Mouse (Mus musculus) liver, embryonic 14.5 days (tissue): ENCODE data around the gene Prlr. TPM values are rescaled to one million over a fixed set of nuclear protein-coding genes. Genes with fewer than 3 reads are reported as not detected.
A peak's percentile ranks its signal among the peaks of the same experiment; 100 is the strongest.

Source experiments
- ATAC-seq: fragments of 200-750 bp; cut with Nextera tagmentation; 2 replicates; pipeline ENCODE4 v1.8.0; 2017; ENCODE audit warnings: moderate number of reproducible peaks, mild to moderate bottlenecking, moderate library complexity; ENCODE audit not compliant: insufficient read depth
- DNase-seq, 3 experiments: peaks; one replicate each; pipeline ENCODE4 v3.0.0-alpha.2; 2012 to 2013; ENCODE audit warnings: low read depth in 3 of 3, low spot score in 3 of 3
- H3K27ac ChIP-seq: fragments of 300-500 bp; sonication (generic); 2 replicates; pipeline ENCODE4 v1.5.1; 2014; ENCODE audit warnings: moderate library complexity, mild to moderate bottlenecking, control low read depth, inconsistent platforms
- H3K27me3 ChIP-seq: fragments of 300-500 bp; sonication (generic); 2 replicates; pipeline ENCODE4 v1.6.1; 2014; ENCODE audit warnings: mild to moderate bottlenecking, low read length, moderate library complexity; ENCODE audit not compliant: control insufficient read depth, insufficient read depth
- H3K36me3 ChIP-seq: fragments of 300-500 bp; sonication (generic); replicated peaks from 2 replicates; pipeline ENCODE4 v1.6.1; 2014; ENCODE audit warnings: low read depth; ENCODE audit not compliant: control insufficient read depth, insufficient read depth
- H3K4me1 ChIP-seq, 2 experiments: fragments of 200-500 bp in 1 of 2; fragments of 300-500 bp in 1 of 2; sonication (generic) in 1 of 2; replicated peaks; 2 replicates each; pipeline ENCODE4 v1.6.1; 2012 to 2014; ENCODE audit warnings: antibody characterized with exemption in 1 of 2, inconsistent platforms in 1 of 2, low read length in 1 of 2; ENCODE audit not compliant: control insufficient read depth in 2 of 2, insufficient read depth in 2 of 2
- H3K4me2 ChIP-seq: fragments of 300-500 bp; sonication (generic); 2 replicates; pipeline ENCODE4 v1.6.1; 2014; ENCODE audit warnings: low read depth, mild to moderate bottlenecking, control low read depth, moderate library complexity
- H3K4me3 ChIP-seq, 2 experiments: fragments of 200-500 bp in 1 of 2; fragments of 300-500 bp in 1 of 2; sonication (generic) in 1 of 2; 2 replicates each; pipeline ENCODE4 v1.5.1; 2012 to 2014; ENCODE audit warnings: low read depth in 2 of 2, low read length in 2 of 2, mild to moderate bottlenecking in 2 of 2, control low read depth in 1 of 2, inconsistent platforms in 1 of 2, moderate library complexity in 1 of 2; ENCODE audit not compliant: insufficient read depth in 1 of 2
- H3K9ac ChIP-seq: fragments of 300-500 bp; sonication (generic); replicated peaks from 2 replicates; pipeline ENCODE4 v1.6.1; 2014; ENCODE audit warnings: mild to moderate bottlenecking, control low read depth, moderate library complexity
- H3K9me3 ChIP-seq: fragments of 300-500 bp; sonication (generic); 2 replicates; pipeline ENCODE4 v1.6.1; 2016; ENCODE audit warnings: low read length, mixed read lengths; ENCODE audit not compliant: control insufficient read depth
- CTCF ChIP-seq: IDR thresholded peaks from 2 replicates; pipeline ENCODE4 v1.5.1; 2016; ENCODE audit warnings: antibody characterized with exemption, low read depth, control low read depth
- EP300 ChIP-seq: IDR thresholded peaks from 2 replicates; pipeline ENCODE4 v1.6.1; 2016; ENCODE audit warnings: antibody characterized with exemption, low read depth
- WGBS: fragments of 180-500 bp; shearing (Covaris S2); extraction: QIAGEN DNeasy Blood & Tissue Kit; methylation state at CpG from one replicate; pipeline ENCODE4 v1.1.7; 2014; ENCODE audit not compliant: insufficient replicate concordance; 5-methylcytosine and 5-hydroxymethylcytosine counted together
- polyA plus RNA-seq, 2 experiments: library from polyadenylated mRNA; depleted of rRNA in 1 of 2; stranded (reverse) in 1 of 2; unstranded in 1 of 2; fragments of >200 nt; fragmentation: Nextera tagmentation in 1 of 2; extraction: Ambion mirVana in 1 of 2; gene quantifications; 2 replicates each; pipeline versions ENCODE4 v1.2.1 to v1.2.3; 2012 to 2014

Prlr gene
- polyA plus RNA-seq, 2 experiments, result under 0.01 to 0.04 TPM

GRCm38 (mm10) chr15:10160663-10161062, 16.4 kb upstream of the Prlr start:
- no peak for ATAC-seq
- Histone ChIP-seq H3K9me3 (no peaks in the 10 kb centered on the region), H3K4me2 (no peak overlapping the region), H3K4me1 (no peaks in the 10 kb centered on the region), H3K4me3 (no peak overlapping the region), H3K27me3 (no peaks in the 10 kb centered on the region), H3K9ac (no peak overlapping the region), H3K36me3 (no peaks in the 10 kb centered on the region), H3K27ac (no peak overlapping the region)
- 66% methylated on average over 2 of the region's 2 CpGs for WGBS
- TF ChIP-seq EP300 (no peak), CTCF (no peak)
- DNase-seq, result no peak

GRCm38 (mm10) chr15:10175078-10175477, 2.0 kb upstream of the Prlr start:
- H3K27ac ChIP-seq, result no peak overlapping the region
- ATAC-seq (no peak), DNase-seq (no peak)
- H3K4me1 ChIP-seq, result no peaks in the 10 kb centered on the region
- H3K4me3 ChIP-seq, result no peak overlapping the region
- no peak overlapping the region for H3K4me2 ChIP-seq
- WGBS, result 71% methylated on average over 6 of the region's 6 CpGs
- H3K36me3 ChIP-seq, result no peaks in the 10 kb centered on the region
- H3K9me3 ChIP-seq, result no peaks in the 10 kb centered on the region
- H3K27me3 ChIP-seq, result no peaks in the 10 kb centered on the region
- H3K9ac ChIP-seq, result no peak overlapping the region
- TF ChIP-seq EP300, result no peak
- TF ChIP-seq CTCF, result no peak

- Histone ChIP-seq H3K4me3 (no peak overlapping the region), H3K27ac (no peak overlapping the region), H3K4me1 (no peaks in the 10 kb centered on the region), H3K9ac (no peak overlapping the region), H3K4me2 (no peak overlapping the region), H3K9me3 (no peaks in the 10 kb centered on the region), H3K36me3 (no peaks in the 10 kb centered on the region), H3K27me3 (no peaks in the 10 kb centered on the region)
- ATAC-seq (no peak), DNase-seq (no peak)
- 20% methylated on average over 7 of the region's 7 CpGs for WGBS
- TF ChIP-seq EP300 (no peak), CTCF (no peak)
Measured at GRCm38 (mm10) chr15:10175656-10176055, 1.4 kb upstream of the Prlr start.

- no peak overlapping the region for H3K27ac ChIP-seq
- H3K4me3 ChIP-seq, result peak overlapping the region in 1 of 2 experiments; percentile 20; a peak in 2 of 4 replicates
- WGBS, result 1% methylated on average over 30 of the region's 30 CpGs
- no peaks in the 10 kb centered on the region for H3K4me1 ChIP-seq
- H3K27me3 ChIP-seq, result no peaks in the 10 kb centered on the region
- no peak for TF ChIP-seq CTCF
- TF ChIP-seq EP300, result no peak
- no peak for DNase-seq
- no peaks in the 10 kb centered on the region for H3K36me3 ChIP-seq
- ATAC-seq, result no peak
- no peaks in the 10 kb centered on the region for H3K9me3 ChIP-seq
- H3K4me2 ChIP-seq, result peak overlapping the region; percentile 50
- H3K9ac ChIP-seq, result no peak overlapping the region
Measured at GRCm38 (mm10) chr15:10177519-10178130, 587 bp downstream of the Prlr start.

GRCm38 (mm10) chr15:10178131-10178566, 1.1 kb downstream of the Prlr start:
- 5% methylated on average over 10 of the region's 10 CpGs for WGBS
- peak overlapping the region in 1 of 2 experiments; percentile 20; a peak in 2 of 4 replicates for H3K4me3 ChIP-seq
- TF ChIP-seq EP300, result no peak
- no peak for TF ChIP-seq CTCF
- no peaks in the 10 kb centered on the region for H3K4me1 ChIP-seq
- DNase-seq (no peak), ATAC-seq (no peak)
- peak overlapping the region; percentile 50 for H3K4me2 ChIP-seq
- H3K9ac ChIP-seq, result no peak overlapping the region
- H3K27me3 ChIP-seq, result no peaks in the 10 kb centered on the region
- no peak overlapping the region for H3K27ac ChIP-seq
- H3K36me3 ChIP-seq, result no peaks in the 10 kb centered on the region
- no peaks in the 10 kb centered on the region for H3K9me3 ChIP-seq
